Mouse (Mus musculus) lung, embryonic 16.5 days (tissue): ENCODE measurements around the gene A930009A15Rik. TPM values are rescaled to one million over a fixed set of nuclear protein-coding genes. Genes with fewer than 3 reads are reported as not detected.

Experiments
- ATAC-seq: fragments of 200-750 bp; cut with Nextera tagmentation; 2 replicates; pipeline ENCODE4 v1.8.0; 2017; ENCODE audit warnings: low read depth, mild to moderate bottlenecking, moderate library complexity
- H3K27ac ChIP-seq: fragments of 300-500 bp; sonication (generic); 2 replicates; pipeline ENCODE4 v1.5.1; 2014; ENCODE audit warnings: mild to moderate bottlenecking, control low read depth, low read length
- H3K27me3 ChIP-seq: fragments of 300-500 bp; sonication (generic); 2 replicates; pipeline ENCODE4 v1.6.1; 2014; ENCODE audit warnings: low read depth, low read length, mixed read lengths; ENCODE audit not compliant: control insufficient read depth, insufficient read depth
- H3K36me3 ChIP-seq: fragments of 300-500 bp; sonication (generic); 2 replicates; pipeline ENCODE4 v1.6.1; 2014; ENCODE audit warnings: low read length; ENCODE audit not compliant: control insufficient read depth, insufficient read depth
- H3K4me1 ChIP-seq: fragments of 300-500 bp; sonication (generic); replicated peaks from 2 replicates; pipeline ENCODE4 v1.6.1; 2014; ENCODE audit warnings: low read length, mixed read lengths; ENCODE audit not compliant: control insufficient read depth, insufficient read depth
- H3K4me2 ChIP-seq: fragments of 300-500 bp; sonication (generic); 2 replicates; pipeline ENCODE4 v1.6.1; 2014; ENCODE audit warnings: low read depth, low read length, control low read depth
- H3K4me3 ChIP-seq: fragments of 300-500 bp; sonication (generic); 2 replicates; pipeline ENCODE4 v1.5.1; 2014; ENCODE audit warnings: mild to moderate bottlenecking, low read length, control low read depth
- H3K9ac ChIP-seq: fragments of 300-500 bp; sonication (generic); 2 replicates; pipeline ENCODE4 v1.6.1; 2014; ENCODE audit warnings: low read length, control low read depth
- H3K9me3 ChIP-seq: fragments of 300-500 bp; sonication (generic); 2 replicates; pipeline ENCODE4 v1.6.1; 2016; ENCODE audit warnings: low read length; ENCODE audit not compliant: control insufficient read depth
- WGBS: fragments of 180-500 bp; shearing (Covaris S2); extraction: QIAGEN DNeasy Blood & Tissue Kit; methylation state at CpG from one replicate; pipeline ENCODE4 v1.1.7; 2014; 5-methylcytosine and 5-hydroxymethylcytosine counted together
- polyA plus RNA-seq: library from polyadenylated mRNA; unstranded; fragments of >200 nt; fragmentation: Nextera tagmentation; extraction: Ambion mirVana; gene quantifications from 2 replicates; pipeline ENCODE4 v1.2.1, GENCODE M21; 2015

The A930009A15Rik gene
- polyA plus RNA-seq, 1 experiment from 2014 or later, result not detected

DNA sequence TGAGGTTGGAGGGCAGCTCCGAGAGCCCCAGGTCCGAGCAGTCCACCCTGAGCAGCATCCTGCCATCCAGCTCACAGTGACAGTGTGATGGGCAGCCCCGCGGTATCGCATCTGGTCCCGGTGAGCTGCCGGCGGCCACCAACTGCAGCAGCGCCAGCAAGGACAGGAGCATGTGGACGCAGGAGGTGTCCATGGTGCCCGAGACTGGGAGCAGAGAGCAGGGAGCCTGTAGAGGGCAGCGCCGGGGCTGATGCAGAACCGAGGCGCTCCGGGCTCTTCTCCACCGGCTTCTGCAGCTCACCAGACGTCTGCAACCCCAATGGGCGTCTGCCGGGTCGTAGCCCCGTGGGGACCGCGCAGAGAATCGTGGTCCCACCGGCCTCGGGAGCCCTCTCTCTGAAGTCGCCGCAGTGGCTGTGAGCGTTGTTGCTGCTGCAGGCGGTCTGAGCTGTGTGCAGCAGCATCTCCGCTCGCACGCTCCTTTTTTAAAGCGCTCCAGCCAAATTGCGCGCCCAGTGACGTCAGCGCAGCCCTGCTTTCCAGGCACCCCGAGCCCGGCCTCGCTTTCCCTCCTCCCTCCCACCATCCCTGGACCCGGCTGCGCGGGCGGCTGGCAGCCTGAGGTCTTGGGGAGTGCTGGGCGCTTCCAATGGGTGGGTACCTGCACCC is 17.6 kb downstream of the A930009A15Rik start, which contains the start of gene Lgr5:
Gene Lgr5 (minus strand): TSS at position 480 of the 669 bp plus-strand sequence.
- H3K36me3 ChIP-seq, result no peaks in the 10 kb centered on the region
- H3K4me1 ChIP-seq, result peaks cover 10% of the 10 kb centered on the region
- H3K27ac ChIP-seq, result no peak within 1 kb of the TSS
- H3K9me3 ChIP-seq, result no peaks in the 10 kb centered on the region
- H3K9ac ChIP-seq, result peak within 1 kb of the TSS; percentile 39; the same call in 1 of the 2 replicates
- ATAC-seq, result peak; percentile 86
- H3K4me3 ChIP-seq, result peak within 1 kb of the TSS; percentile 57
- H3K4me2 ChIP-seq, result peak within 1 kb of the TSS; percentile 98
- H3K27me3 ChIP-seq, result peaks cover 37% of the 10 kb centered on the region
- under 1% methylated on average over 47 of the region's 47 CpGs for WGBS

DNA sequence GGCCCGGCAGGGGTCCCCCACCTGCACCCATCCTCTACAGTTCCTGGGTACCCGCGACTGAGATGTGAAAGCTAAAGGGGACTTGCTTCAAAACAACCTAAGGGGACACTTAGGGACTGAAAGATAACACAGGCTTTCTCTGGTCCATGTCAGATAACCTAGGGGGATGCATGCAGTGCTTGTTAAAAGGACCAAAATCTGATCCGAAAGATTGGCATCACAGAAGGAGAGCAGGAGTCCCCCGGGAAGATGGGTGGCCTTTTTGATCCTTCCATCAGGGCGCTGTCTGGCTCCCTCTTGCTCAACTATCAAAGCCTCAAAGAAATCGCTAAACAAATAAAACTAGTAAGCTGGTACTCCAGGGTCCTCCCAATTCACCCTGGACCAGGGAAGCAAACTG is 18.2 kb downstream of the A930009A15Rik start:
- Histone ChIP-seq H3K27me3 (peaks cover 35% of the 10 kb centered on the region), H3K9ac (0 out of 2 replicates have a peak overlapping the region, but pooled peaks have one; percentile 39), H3K9me3 (no peaks in the 10 kb centered on the region), H3K4me2 (peak overlapping the region; percentile 98), H3K4me1 (peaks cover 10% of the 10 kb centered on the region), H3K4me3 (peak overlapping the region; percentile 57), H3K27ac (no peak overlapping the region), H3K36me3 (no peaks in the 10 kb centered on the region)
- ATAC-seq, result no peak
- 2% methylated on average over 7 of the region's 7 CpGs for WGBS

DNA sequence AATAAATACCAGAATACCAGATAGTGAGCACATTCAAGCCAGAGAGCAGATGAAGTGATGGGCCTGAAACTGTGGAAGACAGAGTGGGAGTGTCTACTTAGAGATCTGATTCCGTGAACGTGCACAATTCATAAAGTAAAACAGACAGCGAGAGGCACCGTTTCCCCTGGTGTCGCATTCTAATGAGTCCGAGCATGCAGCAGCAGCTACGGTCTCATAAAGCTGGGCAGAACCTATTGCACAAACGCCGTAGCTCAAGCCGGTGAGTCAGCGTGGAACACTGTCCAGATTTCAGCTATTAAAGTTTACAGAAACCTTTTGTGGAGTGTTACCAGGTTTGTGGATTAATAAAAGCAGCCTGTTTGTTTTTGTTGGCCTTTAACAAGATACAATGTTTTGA is 23.4 kb downstream of the A930009A15Rik start:
- no peaks in the 10 kb centered on the region for H3K36me3 ChIP-seq
- no peak overlapping the region for H3K4me2 ChIP-seq
- ATAC-seq, result no peak
- no peaks in the 10 kb centered on the region for H3K9me3 ChIP-seq
- 50% methylated on average over 11 of the region's 11 CpGs for WGBS
- H3K27me3 ChIP-seq, result peaks cover 6% of the 10 kb centered on the region
- H3K4me3 ChIP-seq, result no peak overlapping the region
- H3K9ac ChIP-seq, result no peak overlapping the region
- H3K27ac ChIP-seq, result no peak overlapping the region
- H3K4me1 ChIP-seq, result peaks cover under 1% of the 10 kb centered on the region; the same call in 1 of the 2 replicates

DNA sequence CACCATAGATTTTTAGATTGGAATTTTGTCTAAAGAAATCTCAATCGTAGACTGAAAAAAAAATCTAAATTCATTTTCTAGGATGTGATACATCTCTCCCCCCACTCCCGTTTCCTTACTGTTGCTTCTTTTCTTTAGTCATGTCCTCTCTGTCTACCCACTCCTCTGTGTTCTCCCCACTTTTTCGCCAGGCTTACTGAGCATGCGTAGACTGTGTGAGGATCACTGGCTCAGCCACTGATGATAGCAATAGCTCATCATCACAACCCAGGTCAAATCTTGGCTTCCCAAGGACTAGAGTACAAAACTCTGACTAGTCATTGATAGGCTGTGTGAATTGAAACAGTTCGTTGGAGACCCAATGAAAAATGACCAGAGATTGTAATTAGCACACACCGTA is 23.9 kb downstream of the A930009A15Rik start:
- Histone ChIP-seq H3K27ac (no peak overlapping the region), H3K4me1 (no peaks in the 10 kb centered on the region), H3K9ac (no peak overlapping the region), H3K27me3 (peaks cover 5% of the 10 kb centered on the region; the same call in 1 of the 2 replicates), H3K4me3 (no peak overlapping the region), H3K36me3 (no peaks in the 10 kb centered on the region), H3K4me2 (no peak overlapping the region), H3K9me3 (no peaks in the 10 kb centered on the region)
- WGBS, result 81% methylated on average over 6 of the region's 6 CpGs
- ATAC-seq, result no peak

DNA sequence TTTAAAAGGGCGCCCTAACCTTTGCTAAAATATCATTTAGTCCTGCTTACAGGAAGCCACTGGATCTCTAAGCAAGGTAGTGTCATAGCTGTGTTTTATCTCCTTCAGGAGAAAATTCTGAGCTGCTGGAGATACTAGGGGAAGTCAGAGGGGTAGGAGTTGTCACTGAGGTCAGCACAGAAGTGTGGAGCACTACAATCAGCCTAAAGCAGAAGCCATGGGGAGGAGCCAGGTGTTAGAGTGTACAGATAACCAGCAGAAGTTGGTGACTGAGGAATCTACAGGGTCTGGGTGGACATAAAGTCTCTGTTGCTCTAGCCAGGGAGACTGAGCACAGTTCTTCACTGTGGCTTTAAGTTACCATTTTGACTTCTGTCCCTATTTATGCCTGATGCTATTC is 26.0 kb downstream of the A930009A15Rik start:
- ATAC-seq, result no peak
- Histone ChIP-seq H3K4me1 (no peaks in the 10 kb centered on the region), H3K27me3 (no peaks in the 10 kb centered on the region), H3K4me3 (no peak overlapping the region), H3K9ac (no peak overlapping the region), H3K36me3 (no peaks in the 10 kb centered on the region), H3K9me3 (no peaks in the 10 kb centered on the region), H3K27ac (no peak overlapping the region), H3K4me2 (no peak overlapping the region)
- WGBS, result 88% methylated on average over 1 of the region's 1 CpGs

DNA sequence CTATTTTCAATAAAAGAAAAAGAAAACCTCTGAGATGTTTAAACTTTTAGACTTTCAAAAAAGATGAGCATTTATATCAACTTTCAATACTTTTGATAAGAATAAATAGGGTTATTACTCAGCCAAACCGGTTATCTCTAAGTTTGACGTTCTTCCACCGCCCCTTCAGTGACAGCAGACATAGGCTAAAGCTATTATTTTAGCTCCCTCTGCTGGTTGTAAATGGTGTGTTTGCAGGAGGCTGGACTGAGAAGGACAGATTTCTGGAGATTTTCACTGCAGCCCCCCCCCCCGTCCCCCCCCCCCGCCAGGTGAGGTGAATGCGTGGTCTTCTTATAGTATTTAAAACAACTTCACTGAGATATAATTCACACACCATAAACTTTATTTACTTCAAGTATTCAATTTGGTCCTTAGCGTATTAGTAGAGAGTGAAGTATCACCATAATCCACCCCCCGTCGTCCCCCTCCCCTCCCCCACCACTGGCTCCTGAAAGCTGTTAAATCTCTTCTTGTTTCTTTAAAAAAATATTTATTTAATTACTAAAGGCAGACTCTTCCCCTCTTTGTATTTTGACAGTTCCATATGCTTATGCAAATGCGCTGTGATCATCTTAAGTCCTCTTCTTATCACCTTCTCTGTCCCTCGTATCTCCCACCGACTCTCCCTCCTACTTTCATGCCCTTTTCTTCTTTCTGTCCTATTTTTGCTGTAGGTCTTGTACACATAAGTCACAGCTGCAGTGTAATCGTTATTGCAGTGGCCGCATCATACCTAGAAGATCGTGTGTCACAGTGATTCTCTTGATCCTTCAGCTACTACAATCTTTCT is 47.9 kb downstream of the A930009A15Rik start:
- Histone ChIP-seq H3K27ac (no peak overlapping the region), H3K4me1 (peaks cover 9% of the 10 kb centered on the region; the same call in 1 of the 2 replicates), H3K4me3 (peak overlapping the region; percentile 34), H3K27me3 (no peaks in the 10 kb centered on the region), H3K9me3 (no peaks in the 10 kb centered on the region), H3K36me3 (no peaks in the 10 kb centered on the region), H3K4me2 (peak overlapping the region; percentile 50), H3K9ac (no peak overlapping the region)
- WGBS, result 12% methylated on average over 13 of the region's 15 CpGs
- ATAC-seq, result peak; percentile 73; the same call in 1 of the 2 replicates

DNA sequence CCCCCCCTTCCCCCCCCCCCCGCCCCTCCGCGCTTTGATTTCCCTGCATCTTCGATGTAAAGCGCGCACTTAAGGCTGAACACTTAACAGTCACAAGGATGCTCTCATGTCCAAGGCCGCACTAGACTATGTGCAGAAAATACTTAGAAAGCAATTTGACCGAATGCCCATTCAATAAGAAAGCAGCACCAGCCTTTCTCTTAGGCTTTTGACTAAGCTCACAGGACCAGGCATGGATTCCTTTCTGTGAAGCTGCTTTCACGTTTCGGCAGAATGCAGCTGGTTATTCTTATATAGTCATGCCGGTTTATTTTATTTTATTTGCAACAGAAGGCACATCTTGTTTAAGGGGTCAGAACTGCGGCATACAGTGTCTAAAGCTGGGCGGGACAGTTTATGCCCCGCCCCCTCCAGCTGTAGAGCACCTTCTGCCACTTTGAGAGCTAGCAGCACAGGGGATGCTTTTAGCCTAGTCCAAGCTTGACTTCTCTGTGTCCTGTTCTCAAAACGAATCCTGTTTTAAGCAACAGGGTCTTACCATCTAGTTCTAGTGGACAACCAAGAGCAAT is 48.6 kb downstream of the A930009A15Rik start:
- Histone ChIP-seq H3K9ac (no peak overlapping the region), H3K4me1 (peaks cover 9% of the 10 kb centered on the region; the same call in 1 of the 2 replicates), H3K4me2 (peak overlapping the region; percentile 50), H3K4me3 (peak overlapping the region; percentile 34), H3K27ac (no peak overlapping the region), H3K9me3 (no peaks in the 10 kb centered on the region), H3K27me3 (no peaks in the 10 kb centered on the region), H3K36me3 (no peaks in the 10 kb centered on the region)
- WGBS, result 20% methylated on average over 15 of the region's 15 CpGs
- peak; percentile 61; the same call in 1 of the 2 replicates for ATAC-seq

DNA sequence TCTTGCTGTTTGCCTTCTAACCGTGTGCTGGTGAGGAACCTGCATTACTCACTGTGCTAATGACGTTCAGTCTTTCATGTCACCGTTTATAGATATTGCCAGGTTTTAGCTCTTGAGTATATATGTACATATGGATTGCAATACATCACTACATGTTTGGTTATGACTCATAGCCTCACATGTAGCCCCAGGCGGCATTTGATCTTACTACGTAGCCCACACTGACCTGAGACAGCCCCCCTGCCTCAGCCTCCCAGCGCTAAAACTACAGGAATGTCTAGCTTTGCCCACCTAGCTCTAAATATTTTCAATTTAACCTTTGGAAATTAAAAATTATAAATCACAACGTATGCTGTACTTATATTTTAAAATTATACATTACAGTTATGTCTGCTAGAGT is 53.7 kb downstream of the A930009A15Rik start:
- H3K4me1 ChIP-seq, result peaks cover 2% of the 10 kb centered on the region; the same call in 1 of the 2 replicates
- H3K4me3 ChIP-seq, result no peak overlapping the region
- H3K9ac ChIP-seq, result no peak overlapping the region
- H3K9me3 ChIP-seq, result peaks cover 2% of the 10 kb centered on the region; the same call in 1 of the 2 replicates
- no peaks in the 10 kb centered on the region for H3K36me3 ChIP-seq
- no peaks in the 10 kb centered on the region for H3K27me3 ChIP-seq
- WGBS, result 57% methylated on average over 7 of the region's 7 CpGs
- H3K4me2 ChIP-seq, result no peak overlapping the region
- peak; percentile 69 for ATAC-seq
- H3K27ac ChIP-seq, result no peak overlapping the region
